Mouse (Mus musculus) liver, postnatal 0 days (tissue): ENCODE data around the gene Eml5.

ENCODE experiments used
- CTCF ChIP-seq: sonication (generic); IDR thresholded peaks from 2 replicates; pipeline ENCODE4 v1.5.1; 2016; ENCODE audit warnings: antibody characterized with exemption, low read depth
- EP300 ChIP-seq: IDR thresholded peaks from 2 replicates; pipeline ENCODE4 v1.6.1; 2016; ENCODE audit warnings: antibody characterized with exemption, low read depth, mild to moderate bottlenecking

DNA sequence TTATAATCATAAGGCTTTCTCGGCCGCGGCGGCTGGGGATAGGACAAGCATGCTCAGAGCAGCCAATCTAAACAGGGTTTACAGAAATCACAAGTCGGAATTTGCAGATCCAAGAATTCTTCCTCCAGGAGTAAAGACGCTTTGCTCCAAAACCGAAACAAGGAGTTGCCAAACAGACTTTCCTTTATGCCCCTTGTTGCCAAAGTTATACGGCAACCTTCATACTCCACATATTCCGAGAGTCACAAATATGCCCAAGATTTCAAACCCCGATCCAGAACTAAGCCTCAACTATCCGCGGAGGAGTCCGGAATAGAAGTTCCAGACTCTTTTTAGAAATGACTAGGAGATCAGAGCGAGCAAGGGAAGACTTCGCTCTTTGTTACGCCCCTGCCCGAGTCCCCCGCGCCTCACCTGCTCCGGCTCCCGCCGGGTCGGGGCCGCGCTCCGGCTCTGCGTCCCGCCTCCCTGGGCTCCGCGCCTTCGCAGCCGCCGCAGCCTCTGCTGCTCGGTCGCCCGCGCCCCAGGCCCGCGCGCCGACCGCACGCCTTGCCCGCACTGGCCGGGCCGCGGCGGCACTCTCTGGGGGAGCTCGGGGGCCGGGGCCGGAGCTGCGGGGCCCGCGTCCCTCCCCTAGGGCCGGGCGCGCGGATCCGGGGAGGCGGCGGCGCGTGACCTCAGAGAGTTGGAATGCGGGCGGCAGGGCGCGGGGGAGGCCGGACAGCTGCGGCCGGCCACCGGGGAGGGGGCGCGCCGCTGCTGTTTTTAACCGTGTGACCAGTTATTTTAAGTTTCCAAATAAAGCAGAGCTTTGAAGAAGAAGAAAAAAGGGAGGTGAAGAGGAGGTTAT lies 164.1 kb downstream of the Eml5 start, which contains the start of gene Ptpn21:
- TF ChIP-seq CTCF (no peak), EP300 (no peak)
